Mouse (Mus musculus): ENCODE measurements at regions not wholly inside any gene's neighbourhood (a gene's known extent, or its start where the extent isn't known, plus 50 kb on each side); places are given as distances from the start of the nearest gene placed in this dataset.

DNA sequence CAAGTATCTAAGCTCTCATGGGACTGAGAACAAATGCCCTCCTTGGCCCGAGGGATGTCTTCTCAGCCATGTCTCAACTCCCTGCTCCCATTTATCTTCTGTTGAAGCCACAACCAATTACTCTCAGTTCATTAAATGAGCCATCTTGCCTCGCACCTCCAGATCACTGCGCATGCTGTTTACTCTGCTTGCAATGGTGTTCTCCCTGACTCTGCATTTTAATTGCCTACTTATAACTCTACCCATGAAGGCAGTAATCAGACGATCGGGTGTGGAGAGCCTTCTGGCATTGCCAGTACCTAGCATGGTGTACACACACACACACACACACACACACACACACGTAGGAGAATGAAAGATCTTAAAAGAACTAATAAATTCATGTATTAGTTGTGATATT is 306.1 kb upstream of the Myt1l start:
- POLR2A ChIA-PET, result no interaction called here
- H3K27me3 ChIP-seq, result no peaks in the 10 kb centered on the region
- DNase-seq (ENCODE audit: low read depth, low spot score) (no peak), ATAC-seq (no peak)
- in situ Hi-C loops (cut with MboI; ENCODE audit: low pct_unique_long_range_greater_than_20kb), result no loop called here
- TF ChIP-seq CTCF (IDR thresholded peaks at IDR 0.05), result no peak
- CTCF ChIA-PET, result no interaction called here

DNA sequence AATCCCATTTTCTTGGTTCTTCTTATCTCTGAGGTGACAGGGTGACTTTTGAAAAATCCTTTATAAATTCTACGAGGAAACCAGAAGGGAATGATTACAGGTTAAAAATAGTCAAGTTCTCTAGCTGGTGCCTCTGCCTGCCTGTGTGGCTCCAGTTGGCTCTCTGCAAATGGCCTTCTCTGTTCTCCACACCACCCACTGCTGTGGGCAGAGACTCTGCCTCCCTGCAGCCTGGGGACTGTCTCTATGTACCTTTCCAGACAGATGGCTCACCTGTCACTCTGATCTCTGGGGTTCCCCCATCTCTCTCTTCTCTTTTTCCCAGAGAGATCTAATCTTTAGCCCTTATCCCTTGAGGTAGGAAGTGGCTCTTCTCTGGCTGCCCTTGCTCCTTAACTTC is 302.2 kb upstream of the Myt1l start:
- POLR2A ChIA-PET, result no interaction called here

DNA sequence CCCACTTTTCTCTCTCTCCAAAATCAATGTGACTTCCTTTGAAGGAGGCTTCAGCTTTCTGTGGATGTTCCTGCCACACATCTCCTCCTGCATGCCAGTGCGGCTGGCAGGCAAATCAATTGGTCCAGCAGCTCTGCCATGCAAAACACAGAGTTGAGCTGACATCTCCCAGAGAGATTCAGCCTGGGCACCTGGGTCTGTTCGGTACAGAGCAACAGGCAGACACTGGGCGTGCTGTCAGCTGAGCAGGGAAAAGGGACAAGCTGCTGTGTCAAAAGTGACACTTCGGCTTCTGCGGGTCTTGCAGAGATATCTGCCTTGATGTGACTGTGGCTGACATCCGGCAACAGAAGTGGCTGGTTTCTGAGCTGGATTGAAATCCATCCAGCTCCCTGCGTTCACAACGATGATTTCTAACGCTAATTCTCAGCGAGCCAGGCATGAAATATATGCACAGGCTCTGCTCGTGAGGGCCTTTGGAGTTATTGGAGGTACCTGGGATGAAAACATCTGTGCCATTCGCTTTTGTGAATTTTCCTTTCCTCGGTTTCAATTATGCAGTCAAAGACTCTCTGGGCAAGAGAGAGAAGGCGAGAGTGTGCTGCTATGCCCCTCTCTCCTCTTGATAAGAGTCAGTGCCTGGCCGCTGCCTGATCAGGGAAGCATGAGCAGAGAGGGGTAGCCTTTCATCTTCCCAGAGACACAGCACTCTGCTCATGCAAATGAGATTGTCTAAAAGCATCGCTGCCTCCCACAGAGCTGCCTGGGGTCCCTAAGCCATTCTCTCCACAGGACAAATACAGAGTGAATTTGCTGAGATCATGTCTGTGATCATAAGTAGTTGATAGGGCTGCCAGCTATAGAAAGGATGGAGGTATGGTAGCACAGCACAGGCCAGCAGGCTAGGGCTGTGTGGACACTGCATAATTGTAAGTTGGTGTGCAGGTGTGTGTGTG is 295.4 kb upstream of the Myt1l start:
- ATAC-seq (no peak), DNase-seq (ENCODE audit: low read depth, low spot score) (no peak)
- ChIA-PET CTCF (no interaction called here), POLR2A (no interaction called here)
- in situ Hi-C loops (cut with MboI; ENCODE audit: low pct_unique_long_range_greater_than_20kb), result no loop called here
- no peak for TF ChIP-seq CTCF (IDR thresholded peaks at IDR 0.05)
- H3K27me3 ChIP-seq, result no peaks in the 10 kb centered on the region

More for the DNA sequence above, 302.2 kb upstream of the Myt1l start:
- ATAC-seq, result no peak
- no peak for TF ChIP-seq CTCF (IDR thresholded peaks at IDR 0.05)
- DNase-seq (ENCODE audit: low read depth, low spot score), result no peak
- in situ Hi-C loops (cut with MboI; ENCODE audit: low pct_unique_long_range_greater_than_20kb), result no loop called here
- no peaks in the 10 kb centered on the region for H3K27me3 ChIP-seq
- CTCF ChIA-PET, result no interaction called here

DNA sequence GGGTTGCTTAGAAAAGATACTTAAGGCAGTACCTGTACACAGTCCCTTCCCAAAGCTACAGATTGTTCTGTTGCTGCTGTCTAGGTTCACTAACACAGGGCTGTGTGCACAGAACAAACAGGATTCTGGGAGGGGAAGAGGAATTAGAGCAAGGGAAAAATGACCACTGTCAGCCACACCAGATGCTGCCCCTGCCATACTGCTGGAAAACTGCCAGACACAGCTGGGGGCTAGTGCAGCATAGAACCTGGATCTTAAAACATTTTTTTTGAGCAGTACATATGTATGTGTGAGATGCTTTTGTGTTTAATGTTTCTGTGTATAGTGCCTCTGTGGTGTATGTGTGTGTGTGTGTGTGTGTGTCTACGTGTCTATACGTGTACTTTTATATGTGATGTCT is 291.7 kb upstream of the Myt1l start:
- in situ Hi-C loops (cut with MboI; ENCODE audit: low pct_unique_long_range_greater_than_20kb), result no loop called here
- ATAC-seq (no peak), DNase-seq (ENCODE audit: low read depth, low spot score) (no peak)
- H3K27me3 ChIP-seq, result no peaks in the 10 kb centered on the region
- POLR2A ChIA-PET, result no interaction called here
- no peak for TF ChIP-seq CTCF (IDR thresholded peaks at IDR 0.05)
- CTCF ChIA-PET, result no interaction called here

DNA sequence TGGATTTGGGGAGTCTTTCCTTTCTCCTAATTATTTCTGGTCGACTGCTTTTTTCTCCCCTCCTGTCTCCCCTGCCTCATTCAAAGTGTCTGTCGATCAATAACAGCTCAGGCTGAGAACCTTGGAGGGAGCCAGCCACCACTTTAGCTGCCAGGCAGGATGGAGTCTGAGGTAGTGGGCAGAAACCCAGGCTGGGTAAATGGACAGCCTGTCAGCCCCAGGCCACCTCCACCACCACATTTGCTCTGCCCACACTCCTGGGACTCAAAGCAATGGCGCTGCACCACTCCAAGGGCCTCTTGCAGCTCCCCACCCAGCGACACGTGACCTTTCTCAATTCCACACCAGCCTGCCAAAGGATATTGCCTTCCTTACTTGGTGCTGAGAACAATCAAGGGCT is 290.7 kb upstream of the Myt1l start:
- in situ Hi-C loops (cut with MboI; ENCODE audit: low pct_unique_long_range_greater_than_20kb), result no loop called here
- DNase-seq (ENCODE audit: low read depth, low spot score) (no peak), ATAC-seq (no peak)
- TF ChIP-seq CTCF (IDR thresholded peaks at IDR 0.05), result no peak
- CTCF ChIA-PET, result no interaction called here
- H3K27me3 ChIP-seq, result no peaks in the 10 kb centered on the region
- POLR2A ChIA-PET, result no interaction called here

DNA sequence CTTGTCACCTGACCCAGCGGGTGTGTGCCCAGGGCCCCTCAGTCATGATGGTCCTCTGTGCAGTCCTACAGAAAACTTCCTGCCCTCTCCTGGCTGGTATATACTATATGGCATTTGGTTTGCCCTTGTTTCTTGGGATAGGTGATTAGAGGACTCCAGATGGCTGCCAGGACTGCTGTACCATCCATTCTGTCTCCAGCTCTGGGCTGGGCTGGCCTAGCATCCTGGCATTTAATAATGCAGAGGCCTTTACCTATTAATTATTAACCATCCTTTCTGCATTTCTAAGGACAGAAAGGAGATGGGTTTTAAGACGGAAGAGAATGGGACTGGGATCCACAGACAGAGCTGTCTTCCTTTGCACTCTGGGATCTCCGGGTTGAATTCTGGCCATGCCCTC is 288.7 kb upstream of the Myt1l start:
- ATAC-seq (no peak), DNase-seq (ENCODE audit: low read depth, low spot score) (no peak)
- H3K27me3 ChIP-seq, result no peaks in the 10 kb centered on the region
- CTCF ChIA-PET, result no interaction called here
- POLR2A ChIA-PET, result no interaction called here
- in situ Hi-C loops (cut with MboI; ENCODE audit: low pct_unique_long_range_greater_than_20kb), result no loop called here
- TF ChIP-seq CTCF (IDR thresholded peaks at IDR 0.05), result no peak

DNA sequence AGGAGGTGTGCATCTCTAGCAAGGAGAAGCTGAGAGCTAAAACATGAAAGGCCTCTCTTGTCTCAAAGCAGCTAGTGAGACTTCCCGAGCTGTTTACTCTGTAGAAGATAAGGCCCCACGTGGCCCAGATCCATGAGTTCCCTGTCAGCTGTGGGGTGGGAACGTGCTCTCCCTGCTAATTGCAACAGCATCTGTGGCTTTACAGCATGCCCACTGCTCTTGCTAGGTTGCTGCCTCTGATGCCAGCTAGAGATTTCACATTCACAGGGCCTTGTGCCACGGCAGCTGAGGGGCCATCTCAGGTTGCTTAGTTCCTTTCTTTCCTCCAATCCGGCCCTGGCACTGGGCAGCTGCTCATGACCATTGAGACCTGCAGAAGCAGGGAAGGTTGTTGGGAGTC is 288.2 kb upstream of the Myt1l start:
- no peaks in the 10 kb centered on the region for H3K27me3 ChIP-seq
- no peak for TF ChIP-seq CTCF (IDR thresholded peaks at IDR 0.05)
- POLR2A ChIA-PET, result no interaction called here
- no peak for DNase-seq (ENCODE audit: low read depth, low spot score)
- ATAC-seq, result no peak
- in situ Hi-C loops (cut with MboI; ENCODE audit: low pct_unique_long_range_greater_than_20kb), result no loop called here
- CTCF ChIA-PET, result no interaction called here

DNA sequence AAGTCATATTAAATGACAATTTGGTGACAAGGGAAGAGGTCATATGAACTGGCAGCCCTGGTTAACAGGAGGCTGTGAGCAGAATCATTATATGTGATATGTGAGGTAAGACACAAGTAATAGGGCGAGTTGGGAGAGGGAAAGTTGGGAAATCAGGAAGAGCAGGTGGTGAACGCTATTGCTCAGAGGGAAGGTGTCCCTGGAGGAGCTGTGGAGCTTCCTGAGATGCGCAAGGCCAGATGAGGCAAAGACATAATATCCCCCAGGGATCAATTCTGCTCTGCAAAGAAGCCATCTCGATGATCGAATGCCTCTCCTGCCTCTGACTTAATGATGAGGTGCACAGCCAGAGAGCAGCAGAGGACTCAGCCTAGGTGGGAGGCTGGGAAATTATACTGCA is 285.1 kb upstream of the Myt1l start:
- CTCF ChIA-PET, result interaction anchor here (0.7 kb wide), 1 partner anchor 10 kb away, joined by 4 read pairs; no protein-coding TSS in a partner anchor
- DNase-seq (ENCODE audit: low read depth, low spot score) (no peak), ATAC-seq (no peak)
- POLR2A ChIA-PET, result no interaction called here
- in situ Hi-C loops (cut with MboI; ENCODE audit: low pct_unique_long_range_greater_than_20kb), result no loop called here
- H3K27me3 ChIP-seq, result no peaks in the 10 kb centered on the region
- TF ChIP-seq CTCF (IDR thresholded peaks at IDR 0.05), result no peak

DNA sequence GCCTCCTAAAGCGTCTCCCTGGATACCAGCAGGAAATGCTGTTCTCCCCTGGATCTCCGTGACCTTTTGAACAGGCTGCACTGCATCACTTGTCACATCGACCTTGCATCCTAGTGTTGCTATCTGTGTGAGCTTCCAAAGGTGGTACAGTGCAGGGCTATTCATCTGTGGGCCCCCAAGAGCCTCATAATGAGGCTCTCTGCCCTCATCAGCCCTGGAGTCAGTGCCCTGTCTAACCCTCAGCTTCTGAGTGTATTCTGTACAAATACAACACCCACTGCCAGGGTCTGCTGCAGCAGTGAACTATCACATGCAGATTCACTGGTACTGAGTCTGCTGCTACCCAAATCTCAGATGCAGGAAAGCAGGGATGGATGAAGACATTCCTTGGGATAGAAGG is 282.1 kb upstream of the Myt1l start:
- DNase-seq (ENCODE audit: low read depth, low spot score) (no peak), ATAC-seq (no peak)
- in situ Hi-C loops (cut with MboI; ENCODE audit: low pct_unique_long_range_greater_than_20kb), result no loop called here
- ChIA-PET CTCF (no interaction called here), POLR2A (no interaction called here)
- TF ChIP-seq CTCF (IDR thresholded peaks at IDR 0.05), result no peak
- H3K27me3 ChIP-seq, result no peaks in the 10 kb centered on the region

DNA sequence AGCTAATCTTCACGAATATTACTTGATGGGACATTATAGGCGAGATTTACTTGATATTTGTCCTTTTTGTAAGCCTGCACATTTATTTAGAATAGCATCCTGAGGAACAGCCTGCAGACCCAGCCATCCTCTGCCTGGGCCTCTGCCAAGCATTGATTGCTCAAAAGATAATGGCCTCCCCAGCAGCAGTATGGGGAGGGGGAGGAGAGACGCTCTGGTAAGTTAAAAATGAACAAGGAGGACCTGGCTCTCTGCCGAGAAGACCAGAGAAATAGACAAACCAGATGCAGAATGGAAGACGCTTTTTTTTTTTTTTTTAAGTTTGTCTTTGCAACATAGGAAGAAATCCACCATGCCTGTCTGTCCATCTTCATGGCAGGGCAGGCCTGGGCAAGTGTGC is 280.8 kb upstream of the Myt1l start:
- no peaks in the 10 kb centered on the region for H3K27me3 ChIP-seq
- in situ Hi-C loops (cut with MboI; ENCODE audit: low pct_unique_long_range_greater_than_20kb), result no loop called here
- no peak for TF ChIP-seq CTCF (IDR thresholded peaks at IDR 0.05)
- ChIA-PET CTCF (no interaction called here), POLR2A (no interaction called here)
- no peak for ATAC-seq
- DNase-seq (ENCODE audit: low read depth, low spot score), result no peak

DNA sequence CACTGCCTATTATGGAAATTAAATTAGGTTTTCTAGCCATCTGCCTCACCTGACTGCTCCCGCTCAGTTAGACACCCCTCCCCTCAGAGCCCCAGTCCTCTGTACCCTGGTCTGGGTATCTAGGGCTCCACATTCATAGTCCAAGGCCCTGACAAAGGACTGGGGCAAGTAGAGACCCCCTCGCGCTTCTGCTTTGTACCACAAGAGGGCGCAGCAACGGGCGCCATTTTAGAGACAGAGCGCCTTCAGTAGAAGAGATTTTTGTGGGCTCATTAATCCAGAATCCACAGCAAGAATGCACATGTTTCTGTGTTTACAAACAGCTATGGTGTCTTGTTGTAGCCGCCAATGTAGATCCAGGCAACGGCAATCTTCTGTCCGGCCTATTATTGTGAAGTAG is 279.7 kb upstream of the Myt1l start:
- ATAC-seq (no peak), DNase-seq (ENCODE audit: low read depth, low spot score) (no peak)
- H3K27me3 ChIP-seq, result no peaks in the 10 kb centered on the region
- in situ Hi-C loops (cut with MboI; ENCODE audit: low pct_unique_long_range_greater_than_20kb), result no loop called here
- CTCF ChIA-PET, result no interaction called here
- POLR2A ChIA-PET, result no interaction called here
- no peak for TF ChIP-seq CTCF (IDR thresholded peaks at IDR 0.05)

DNA sequence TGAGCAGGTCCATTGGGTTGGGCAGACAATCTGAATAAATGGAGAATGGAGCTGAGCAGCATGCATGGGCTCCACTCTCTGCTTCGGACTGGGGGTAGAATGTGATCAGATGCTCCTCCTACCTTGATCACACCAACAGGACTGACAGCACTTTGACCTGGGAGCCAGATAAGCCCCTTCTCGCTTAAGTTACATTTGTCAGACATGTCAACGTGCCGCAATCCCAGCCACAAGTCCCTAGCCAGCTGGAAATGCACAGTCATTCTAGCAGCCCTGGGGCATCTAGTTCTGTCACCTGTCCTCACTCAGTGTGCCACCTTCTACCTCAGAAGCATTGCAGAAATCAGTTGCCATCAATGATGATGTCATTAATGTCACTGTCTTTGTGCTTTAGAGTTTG is 272.1 kb upstream of the Myt1l start:
- ChIA-PET POLR2A (no interaction called here), CTCF (no interaction called here)
- in situ Hi-C loops (cut with MboI; ENCODE audit: low pct_unique_long_range_greater_than_20kb), result no loop called here
- no peaks in the 10 kb centered on the region for H3K27me3 ChIP-seq
- TF ChIP-seq CTCF (IDR thresholded peaks at IDR 0.05), result no peak
- DNase-seq (ENCODE audit: low read depth, low spot score) (no peak), ATAC-seq (no peak)

Measured in Patski (cell line).